Mouse (Mus musculus) macrophage (primary cell): ENCODE results near the gene Jmjd8. TPM values are rescaled to one million over a fixed set of nuclear protein-coding genes. Genes with fewer than 3 reads are reported as not detected.
"Not testable (repeated sequence)": the region's sequence is repeated elsewhere in the genome, so short reads cannot be mapped to it uniquely, and the experiment has no call there.

Source experiments
- H3K27ac ChIP-seq: fragments of 350-480 bp; formaldehyde crosslinking; 2 replicates; pipeline ENCODE4 v1.9.0; 2021
- H3K36me3 ChIP-seq: fragments of 350-480 bp; formaldehyde crosslinking; 2 replicates; pipeline ENCODE4 v1.9.0; 2021; ENCODE audit errors: inconsistent target
- H3K4me3 ChIP-seq: fragments of 350-480 bp; formaldehyde crosslinking; 2 replicates; pipeline ENCODE4 v1.9.0; 2021; ENCODE audit errors: inconsistent target
- H3K79me2 ChIP-seq: fragments of 350-480 bp; formaldehyde crosslinking; 2 replicates; pipeline ENCODE4 v1.9.0; 2021; ENCODE audit errors: inconsistent target
- WGBS: methylation state at CpG from one replicate; pipeline ENCODE4 v1.1.7; 2026; ENCODE audit warnings: inconsistent platforms; ENCODE audit not compliant: missing documents; 5-methylcytosine and 5-hydroxymethylcytosine counted together
- polyA plus RNA-seq: library from polyadenylated mRNA; stranded (reverse); fragments of 250-400 nt; gene quantifications from 3 replicates; pipeline ENCODE4 v1.2.4, GENCODE M21; 2018; ENCODE audit warnings: inconsistent platforms

Gene Jmjd8
- polyA plus RNA-seq, 1 experiment from 2014 or later, result 28.3 TPM

GRCm38 (mm10) chr17:25868601-25869191, 40.0 kb downstream of the Jmjd8 start, which contains the start of gene Mcrip2:
Gene Mcrip2 (minus strand): TSS chr17:25868764.
- Histone ChIP-seq H3K79me2 (no peaks in the 10 kb centered on the region; the same call in 1 of the 2 replicates), H3K4me3 (peak within 1 kb of the TSS; percentile 40), H3K36me3 (no peaks in the 10 kb centered on the region), H3K27ac (0 out of 2 replicates have a peak within 1 kb of the TSS, but pooled peaks have one; percentile 19)
- WGBS, result 2% methylated on average over 24 of the region's 24 CpGs

DNA sequence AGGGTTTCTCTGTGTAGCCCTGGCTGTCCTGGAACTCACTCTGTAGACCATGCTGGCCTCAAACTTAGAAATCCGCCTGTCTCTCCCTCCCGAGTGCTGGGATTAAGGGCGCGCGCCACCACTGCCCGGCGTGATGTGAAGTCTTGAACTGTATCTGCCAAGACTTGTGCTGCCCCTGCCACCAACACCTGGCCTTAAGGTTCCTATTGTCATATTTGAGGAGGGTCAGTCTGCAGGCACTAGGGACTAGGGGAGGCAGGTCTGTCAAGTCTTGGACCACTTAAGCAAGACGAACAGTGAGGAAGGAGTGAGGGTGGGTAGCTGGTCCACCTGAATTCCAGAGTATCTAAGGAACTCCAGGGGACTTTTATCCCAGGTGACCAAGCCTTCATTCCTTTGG, 40.8 kb downstream of the Jmjd8 start:
- Histone ChIP-seq H3K27ac (no peak overlapping the region), H3K79me2 (no peaks in the 10 kb centered on the region; the same call in 1 of the 2 replicates), H3K36me3 (no peaks in the 10 kb centered on the region), H3K4me3 (no peak overlapping the region)
- WGBS, result 99% methylated on average over 8 of the region's 8 CpGs

- Histone ChIP-seq H3K36me3 (no peaks in the 10 kb centered on the region), H3K4me3 (no peak overlapping the region), H3K27ac (no peak overlapping the region), H3K79me2 (no peaks in the 10 kb centered on the region; the same call in 1 of the 2 replicates)
- WGBS, result 100% methylated on average over 2 of the region's 2 CpGs
These were observed 41.3 kb downstream of the Jmjd8 start for GRCm38 (mm10) chr17:25869954-25870353.

DNA sequence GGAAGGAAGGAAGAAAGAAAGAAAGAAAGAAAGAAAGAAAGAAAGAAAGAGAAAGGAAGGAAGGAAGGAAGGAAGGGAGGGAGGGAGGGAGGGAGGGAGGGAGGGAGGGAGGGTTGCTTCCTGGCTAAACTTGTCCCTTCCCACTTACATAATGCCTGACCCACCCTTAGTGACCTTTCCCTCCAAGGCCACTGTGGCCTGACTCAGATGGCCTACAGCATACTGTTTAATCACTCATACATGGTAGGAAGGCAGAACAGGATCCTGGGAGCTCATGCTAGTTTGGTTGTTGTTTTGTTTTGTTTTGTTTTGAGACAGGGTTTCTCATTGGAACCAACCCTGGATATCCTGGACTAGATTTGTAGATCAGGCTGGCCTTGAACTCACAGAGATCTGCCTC, 42.9 kb downstream of the Jmjd8 start:
- not testable (repeated sequence) for H3K27ac ChIP-seq, H3K79me2 ChIP-seq, H3K4me3 ChIP-seq, H3K36me3 ChIP-seq

DNA sequence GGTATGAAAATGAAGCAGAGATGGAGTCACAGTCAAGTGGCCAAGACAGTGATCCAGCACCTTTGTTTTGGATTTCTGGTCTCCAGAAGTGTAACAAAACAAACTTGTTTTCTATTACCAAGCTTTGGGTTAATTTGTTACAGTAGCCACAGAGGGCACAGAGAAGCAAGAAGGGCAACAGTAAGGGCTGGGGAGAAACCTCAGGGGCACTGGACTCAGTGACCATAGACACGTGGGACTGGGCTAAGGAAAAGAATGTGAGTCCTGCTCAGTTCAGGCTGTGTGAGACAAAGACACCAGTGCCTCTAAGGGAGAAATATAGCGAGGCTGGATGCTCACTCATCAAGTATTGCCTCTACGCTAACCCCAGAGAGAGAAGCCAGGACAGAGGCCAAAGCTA, 44.0 kb downstream of the Jmjd8 start:
- WGBS, result 89% methylated on average over 3 of the region's 3 CpGs
- Histone ChIP-seq H3K36me3 (no peaks in the 10 kb centered on the region), H3K4me3 (no peak overlapping the region), H3K27ac (no peak overlapping the region), H3K79me2 (no peaks in the 10 kb centered on the region)

GRCm38 (mm10) chr17:25873405-25874147, 44.9 kb downstream of the Jmjd8 start:
- Histone ChIP-seq H3K4me3 (no peak overlapping the region), H3K27ac (no peak overlapping the region), H3K36me3 (no peaks in the 10 kb centered on the region), H3K79me2 (no peaks in the 10 kb centered on the region)
- 87% methylated on average over 8 of the region's 11 CpGs for WGBS

DNA sequence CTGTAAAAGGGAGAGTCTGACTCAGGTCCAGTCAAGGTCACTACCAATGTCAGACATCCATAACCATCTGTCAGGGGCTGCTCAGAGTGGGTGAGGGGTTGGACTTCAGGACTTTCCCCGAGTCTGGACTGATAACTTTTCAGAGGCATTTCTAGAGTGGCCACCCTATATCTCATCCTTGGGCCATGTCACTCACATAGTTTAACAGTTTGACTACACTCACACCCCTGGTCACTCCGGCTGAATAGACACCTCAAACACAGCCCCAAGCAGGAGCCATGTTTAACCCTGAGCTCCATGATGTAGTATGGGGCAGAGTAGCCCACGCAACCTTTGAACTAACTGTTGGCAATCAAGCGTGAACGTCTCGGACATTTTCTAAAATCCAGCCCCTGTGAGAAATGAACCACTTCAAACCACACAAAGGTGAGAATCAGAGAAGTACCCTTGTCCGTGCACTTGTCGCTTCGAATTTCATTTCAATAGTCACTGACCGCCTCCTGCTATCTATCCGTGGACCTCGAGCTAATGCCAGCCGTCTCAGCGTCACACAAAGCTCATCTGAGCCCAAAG, 45.6 kb downstream of the Jmjd8 start:
- WGBS, result 16% methylated on average over 14 of the region's 14 CpGs
- Histone ChIP-seq H3K27ac (peak overlapping the region; percentile 31), H3K4me3 (peak overlapping the region; percentile 46), H3K36me3 (no peaks in the 10 kb centered on the region), H3K79me2 (no peaks in the 10 kb centered on the region)

DNA sequence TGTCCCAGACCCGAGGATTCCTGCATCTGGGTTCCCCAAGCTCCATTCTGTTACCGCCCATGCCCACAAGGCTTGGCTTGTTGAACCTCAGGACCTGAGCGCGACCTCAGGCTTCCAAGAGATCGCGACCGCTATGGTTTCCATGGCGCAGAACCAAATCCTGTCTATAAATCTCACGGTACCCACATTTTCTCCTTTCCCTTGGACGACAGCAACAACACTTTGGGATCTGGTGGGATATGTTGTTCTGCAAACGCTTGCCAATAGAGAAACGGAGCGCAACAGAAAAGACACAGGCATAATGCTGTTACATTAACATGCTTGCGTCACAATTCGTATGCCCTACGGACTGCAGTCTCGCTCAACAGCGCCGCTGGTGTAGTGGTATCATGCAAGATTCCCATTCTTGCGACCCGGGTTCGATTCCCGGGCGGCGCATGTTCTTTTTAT, 46.1 kb downstream of the Jmjd8 start, which contains the start of gene Mettl26:
Gene Mettl26, plus strand, starts transcription at position 354 of the 450 bp plus-strand sequence.
- Histone ChIP-seq H3K36me3 (no peaks in the 10 kb centered on the region), H3K27ac (peak within 1 kb of the TSS; percentile 31), H3K4me3 (peak within 1 kb of the TSS; percentile 46), H3K79me2 (no peaks in the 10 kb centered on the region)
- under 1% methylated on average over 25 of the region's 25 CpGs for WGBS

DNA sequence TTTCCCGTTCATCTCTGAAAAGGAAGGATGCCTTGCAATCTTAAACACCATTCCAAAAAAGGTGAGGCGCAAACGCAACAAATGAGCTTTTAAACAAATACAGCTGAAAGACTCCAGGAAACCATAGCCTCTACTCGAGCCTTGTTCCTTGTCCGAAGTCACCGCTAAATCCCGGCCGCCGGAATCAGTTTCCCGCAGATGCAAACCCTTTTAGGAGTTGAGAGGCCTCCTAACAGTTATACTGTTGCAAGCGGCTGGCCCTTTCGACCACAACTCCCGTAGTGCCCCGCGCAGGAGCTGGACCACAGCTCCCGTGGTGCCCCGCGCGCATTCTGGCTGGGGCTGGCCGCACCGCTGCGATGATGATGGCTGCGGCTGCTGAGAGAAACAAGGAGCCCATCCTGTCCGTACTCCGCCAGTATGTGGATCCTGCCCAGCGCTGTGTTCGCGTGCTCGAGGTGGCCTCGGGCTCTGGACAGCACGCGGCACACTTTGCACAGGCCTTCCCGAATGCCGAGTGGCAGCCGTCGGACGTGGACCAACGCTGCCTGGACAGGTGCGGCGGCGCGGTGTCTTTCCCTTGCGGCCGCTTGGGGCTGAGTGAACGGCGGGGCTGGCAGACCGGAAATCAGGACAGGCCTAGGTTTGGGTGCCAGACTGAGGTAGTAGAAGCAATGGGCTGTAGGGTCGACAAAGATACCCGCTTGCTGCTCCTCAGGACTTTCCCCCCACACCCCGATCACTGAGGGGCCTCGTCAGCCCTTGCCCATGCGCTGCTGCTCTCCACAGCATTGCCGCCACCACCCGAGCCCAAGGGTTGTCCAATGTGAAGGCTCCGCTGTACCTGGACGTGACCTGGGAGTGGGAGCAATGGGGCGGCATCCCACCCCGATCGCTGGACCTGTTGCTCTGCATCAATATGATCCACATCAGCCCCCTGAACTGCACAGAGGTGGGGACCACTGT, 46.8 kb downstream of the Jmjd8 start:
- no peaks in the 10 kb centered on the region for H3K79me2 ChIP-seq
- peak overlapping the region; percentile 31; the same call in 1 of the 2 replicates for H3K27ac ChIP-seq
- H3K36me3 ChIP-seq, result no peaks in the 10 kb centered on the region
- 2% methylated on average over 59 of the region's 59 CpGs for whole genome bisulfite sequencing
- peak overlapping the region; percentile 46 for H3K4me3 ChIP-seq

- WGBS, result 87% methylated on average over 10 of the region's 10 CpGs
- Histone ChIP-seq H3K27ac (no peak overlapping the region), H3K4me3 (no peak overlapping the region), H3K79me2 (no peaks in the 10 kb centered on the region), H3K36me3 (no peaks in the 10 kb centered on the region)
These were observed 47.8 kb downstream of the Jmjd8 start for GRCm38 (mm10) chr17:25876347-25876915.

GRCm38 (mm10) chr17:25877025-25877424, 48.4 kb downstream of the Jmjd8 start:
- Histone ChIP-seq H3K79me2 (no peaks in the 10 kb centered on the region), H3K4me3 (no peak overlapping the region), H3K27ac (no peak overlapping the region), H3K36me3 (peaks cover 3% of the 10 kb centered on the region)
- 96% methylated on average over 2 of the region's 3 CpGs for WGBS

DNA sequence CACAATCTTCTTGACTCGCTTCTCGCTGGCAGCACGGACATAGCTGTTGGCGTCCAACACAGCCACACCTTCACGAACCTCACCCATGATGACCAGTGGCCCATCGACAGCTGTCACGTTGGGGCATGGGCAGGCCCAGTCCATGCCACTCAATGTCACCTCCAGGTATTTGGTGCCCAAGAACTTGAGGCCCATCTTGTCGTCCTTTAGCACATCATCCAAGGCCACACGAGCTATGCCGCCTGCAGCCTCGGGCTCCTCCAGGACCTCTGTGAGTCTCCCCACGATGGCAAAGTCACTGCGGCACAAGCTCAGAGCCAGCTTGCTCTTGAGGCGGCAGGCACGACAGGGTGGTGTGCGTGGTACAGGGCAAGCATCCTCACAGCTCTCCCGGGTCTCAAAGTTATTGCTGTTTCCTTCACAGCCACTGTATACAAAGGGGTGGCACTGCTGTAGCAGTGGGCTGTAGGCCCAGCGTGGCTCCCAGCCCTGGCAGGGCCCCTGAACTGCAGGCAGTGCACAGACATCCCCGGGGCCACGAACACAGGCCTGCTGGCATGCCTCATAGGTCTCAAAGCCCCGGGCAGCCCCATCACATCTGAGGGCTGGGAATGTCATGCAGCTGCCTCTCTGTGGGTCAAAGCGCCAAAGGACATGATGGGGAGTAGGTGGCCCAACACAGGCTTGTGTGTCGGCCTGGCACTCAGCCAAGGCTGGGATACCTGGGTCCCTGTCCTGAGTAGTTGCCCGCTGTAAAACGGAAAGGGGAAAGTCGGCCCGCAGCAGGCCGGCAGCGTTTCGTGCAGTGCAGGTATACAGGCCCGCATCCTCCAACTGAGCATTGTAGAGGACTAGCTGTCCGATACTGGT, 49.3 kb downstream of the Jmjd8 start:
- 95% methylated on average over 32 of the region's 32 CpGs for WGBS
- no peaks in the 10 kb centered on the region for H3K79me2 ChIP-seq
- peaks cover 12% of the 10 kb centered on the region for H3K36me3 ChIP-seq
- no peak overlapping the region for H3K27ac ChIP-seq
- H3K4me3 ChIP-seq, result no peak overlapping the region

- Histone ChIP-seq H3K27ac (no peak overlapping the region), H3K4me3 (no peak overlapping the region), H3K36me3 (peaks cover 20% of the 10 kb centered on the region), H3K79me2 (no peaks in the 10 kb centered on the region)
- WGBS, result 93% methylated on average over 19 of the region's 19 CpGs
These were observed 50.0 kb downstream of the Jmjd8 start for GRCm38 (mm10) chr17:25878611-25879180.
